Mouse (Mus musculus) layer of hippocampus, adult 9-10 months (tissue): Measurements from ENCODE around the gene Crtc2.
"Not testable (repeated sequence)": the region's sequence is repeated elsewhere in the genome, so short reads cannot be mapped to it uniquely, and the experiment has no call there.

Experiments
- DNase-seq: peaks from one replicate; pipeline ENCODE4 v3.0.0; 2022; ENCODE audit warnings: low spot score

The Crtc2 gene

DNA sequence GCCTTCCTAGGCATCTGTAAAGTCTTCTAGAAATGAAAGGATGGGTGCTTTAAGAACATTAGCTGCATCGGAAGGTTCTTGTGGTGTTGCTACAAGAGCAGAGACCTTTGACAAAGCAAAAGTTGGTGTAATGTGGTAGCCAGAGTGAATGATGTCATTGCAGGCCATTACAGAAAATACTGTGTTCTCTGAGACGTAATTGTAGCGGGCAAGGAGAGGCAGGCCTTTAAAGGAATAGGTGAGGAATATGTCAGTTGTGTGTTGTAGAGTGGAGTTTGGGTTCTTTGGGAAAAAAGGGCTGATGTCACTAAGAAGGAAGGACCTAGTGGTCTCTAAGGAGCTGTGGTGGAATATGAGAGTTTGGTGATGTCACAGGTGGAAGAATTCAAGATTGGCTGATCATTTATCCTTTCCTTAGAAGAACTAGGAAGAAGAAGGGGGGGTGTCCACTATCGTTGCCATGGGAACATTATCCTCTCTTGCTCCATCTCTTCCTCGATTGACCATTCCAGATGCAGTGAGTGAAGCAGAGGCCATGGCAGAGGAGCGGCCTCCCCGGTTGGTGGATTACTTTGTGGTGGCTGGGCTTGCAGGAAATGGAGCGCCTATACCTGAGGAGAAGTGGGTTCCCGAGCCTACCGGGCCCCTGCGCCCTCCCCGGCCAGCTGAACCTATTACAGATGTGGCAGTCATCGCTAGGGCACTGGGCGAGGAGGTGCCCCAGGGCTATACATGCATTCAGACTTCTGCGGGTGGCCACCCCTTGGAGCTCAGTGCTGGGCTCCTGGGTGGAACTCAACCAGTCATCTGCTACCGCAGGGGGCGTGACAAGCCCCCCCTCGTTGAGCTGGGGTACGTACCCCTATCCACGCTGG lies 13.2 kb downstream of the Crtc2 start:
- DNase-seq: no peak

- no peak for DNase-seq
Measured at GRCm38 (mm10) chr3:90268190-90268589, 14.2 kb downstream of the Crtc2 start.

DNA sequence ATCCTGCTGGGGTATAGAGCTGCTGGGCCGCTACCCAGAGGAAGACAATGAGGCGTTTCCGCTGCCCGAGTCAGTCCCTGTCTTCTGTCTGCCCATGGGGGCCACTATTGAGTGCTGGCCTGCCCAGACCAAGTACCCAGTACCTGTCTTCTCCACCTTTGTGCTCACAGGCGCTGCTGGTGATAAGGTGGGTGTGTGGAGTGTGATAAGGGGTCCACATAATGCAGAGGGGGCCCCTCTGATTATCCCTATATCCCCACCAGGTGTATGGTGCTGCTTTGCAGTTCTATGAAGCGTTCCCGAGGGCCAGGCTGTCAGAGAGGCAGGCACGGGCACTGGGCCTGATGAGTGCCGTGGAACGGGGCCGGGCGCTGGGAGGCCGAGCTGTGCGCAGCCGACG lies 15.0 kb downstream of the Crtc2 start:
- no peak for DNase-seq

DNA sequence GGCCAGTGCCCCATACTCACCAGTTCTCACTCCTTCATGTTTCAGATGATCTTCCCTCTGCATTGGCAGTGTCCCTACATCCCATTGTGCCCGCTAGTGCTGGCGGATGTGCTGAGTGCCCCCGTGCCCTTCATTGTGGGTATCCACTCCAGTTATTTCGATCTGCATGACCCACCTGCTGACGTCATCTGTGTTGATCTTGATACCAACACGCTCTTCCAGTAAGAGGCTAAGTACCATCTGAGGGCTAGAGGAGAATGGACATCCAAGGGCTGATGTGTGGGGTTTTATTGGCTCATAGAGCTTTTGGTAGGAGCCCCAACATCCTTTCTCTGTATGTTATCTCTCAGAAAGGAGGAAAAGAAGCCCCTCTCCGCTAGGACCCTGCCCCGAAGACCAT lies 16.8 kb downstream of the Crtc2 start:
- no peak for DNase-seq

DNA sequence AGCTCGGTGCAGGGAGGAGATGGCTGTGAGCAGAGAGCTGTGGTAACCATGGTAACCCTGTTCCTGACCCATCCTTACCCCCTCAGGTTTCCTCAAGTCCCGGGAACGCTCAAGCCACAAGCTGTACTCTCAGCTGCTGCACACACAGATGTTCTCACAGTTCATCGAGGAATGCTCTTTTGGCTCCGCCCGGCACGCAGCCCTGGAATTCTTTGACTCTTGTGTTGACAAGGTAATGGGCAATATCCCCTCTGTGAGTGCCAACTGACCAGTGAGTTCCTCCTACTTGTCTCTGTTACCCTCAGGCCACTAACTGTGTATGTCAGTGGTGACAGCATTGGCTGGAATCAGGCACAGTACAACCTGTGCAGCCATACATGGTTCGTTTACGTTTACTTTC lies 18.2 kb downstream of the Crtc2 start:
- no peak for DNase-seq

- DNase-seq: no peak
Measured at GRCm38 (mm10) chr3:90273855-90274254, 19.9 kb downstream of the Crtc2 start.

DNA sequence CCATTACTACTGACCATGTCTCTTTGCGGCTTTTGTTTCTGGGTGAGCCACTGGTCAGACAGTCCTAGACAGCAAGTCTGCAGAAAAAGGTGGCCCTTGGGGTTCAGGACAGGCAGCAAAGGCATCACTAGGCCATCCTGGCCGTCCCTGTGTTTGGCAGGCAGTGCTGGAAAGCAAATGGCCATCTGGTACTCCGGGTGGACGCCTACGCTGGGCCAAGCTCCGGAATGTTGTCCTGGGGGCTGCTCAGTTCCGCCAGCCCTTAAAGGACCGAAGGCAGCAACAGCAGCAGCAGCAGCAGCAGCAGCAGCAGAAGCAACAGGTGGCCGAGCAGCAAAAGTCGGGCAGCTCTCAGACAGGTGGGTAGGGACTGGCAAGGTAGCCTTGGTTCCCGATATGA lies 21.3 kb downstream of the Crtc2 start:
- no peak for DNase-seq

- DNase-seq: no peak
Measured at GRCm38 (mm10) chr3:90276858-90277257, 22.9 kb downstream of the Crtc2 start.

DNA sequence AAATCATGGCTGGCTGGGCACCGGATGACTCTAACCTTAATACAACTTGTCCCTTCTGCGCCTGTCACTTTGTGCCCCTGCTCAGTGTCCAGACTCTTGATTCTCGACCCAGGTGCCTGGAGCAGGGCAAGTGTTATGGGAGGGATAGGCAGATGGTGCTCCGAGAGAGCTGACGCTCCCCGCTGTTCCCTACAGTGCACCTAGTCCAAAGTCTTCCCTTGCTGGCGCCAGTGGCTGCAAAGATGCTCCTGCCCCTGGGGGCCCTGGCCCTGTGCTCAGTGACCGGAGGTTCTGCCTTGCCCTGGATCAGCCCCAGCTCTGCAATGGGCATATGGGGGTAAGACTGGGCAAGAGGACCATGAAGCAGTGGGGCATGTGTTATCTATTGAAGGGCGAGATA lies 23.8 kb downstream of the Crtc2 start:
- DNase-seq: no peak

GRCm38 (mm10) chr3:90278211-90278610 lies 24.2 kb downstream of the Crtc2 start:
- no peak for DNase-seq

- no peak for DNase-seq
Measured at GRCm38 (mm10) chr3:90279216-90279615, 25.3 kb downstream of the Crtc2 start.

DNA sequence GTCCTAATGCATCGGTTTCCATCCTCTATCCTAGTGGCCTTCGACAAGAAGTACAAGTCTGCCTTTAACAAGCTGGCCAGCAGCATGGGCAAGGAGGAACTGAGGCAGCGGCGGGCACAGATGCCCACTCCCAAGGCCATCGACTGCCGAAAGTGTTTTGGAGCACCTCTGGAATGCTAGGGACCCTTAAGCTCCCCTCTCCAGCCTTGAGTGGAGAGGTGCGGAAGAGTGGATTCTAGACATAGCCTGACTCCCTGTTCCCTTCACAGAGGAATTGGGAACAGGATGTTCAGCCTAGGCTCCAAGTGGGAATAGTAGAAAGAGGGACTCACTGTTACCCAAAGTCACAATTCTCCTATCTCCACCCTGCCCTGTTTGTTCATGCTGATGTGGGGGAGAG lies 25.8 kb downstream of the Crtc2 start:
- no peak for DNase-seq

GRCm38 (mm10) chr3:90280708-90281107 lies 26.7 kb downstream of the Crtc2 start:
- no peak for DNase-seq

GRCm38 (mm10) chr3:90284150-90284549 lies 30.2 kb downstream of the Crtc2 start:
- DNase-seq: no peak

GRCm38 (mm10) chr3:90289403-90289802 lies 35.4 kb downstream of the Crtc2 start:
- DNase-seq: not testable (repeated sequence)

DNA sequence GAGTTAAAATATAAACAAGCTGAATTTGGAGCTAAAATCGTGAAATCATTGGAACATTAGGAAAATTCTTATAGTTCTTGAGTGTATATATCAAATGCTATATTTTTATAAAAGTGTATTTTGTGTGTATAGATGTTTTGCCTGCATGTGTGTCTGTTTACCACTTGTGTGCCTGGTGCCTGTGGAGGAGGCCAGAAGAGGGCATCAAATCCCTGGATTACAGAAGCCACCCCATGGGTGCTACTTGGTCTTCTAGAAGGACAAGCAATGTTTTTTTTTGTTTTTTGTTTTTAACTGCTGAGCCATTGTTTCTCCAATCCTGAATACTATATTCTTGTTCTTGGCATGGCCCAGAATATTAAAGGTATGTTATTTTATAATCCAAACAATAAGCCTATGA lies 36.6 kb downstream of the Crtc2 start:
- DNase-seq: no peak

- DNase-seq: no peak
Measured at GRCm38 (mm10) chr3:90291982-90292344, 38.0 kb downstream of the Crtc2 start.

GRCm38 (mm10) chr3:90292345-90293275 lies 38.6 kb downstream of the Crtc2 start, which contains the start of gene Gatad2b:
TSS of gene Gatad2b (plus strand) at chr3:90293178.
- peak; percentile 100 for DNase-seq

- no peak for DNase-seq
Measured at GRCm38 (mm10) chr3:90293352-90294063, 39.5 kb downstream of the Crtc2 start.

DNA sequence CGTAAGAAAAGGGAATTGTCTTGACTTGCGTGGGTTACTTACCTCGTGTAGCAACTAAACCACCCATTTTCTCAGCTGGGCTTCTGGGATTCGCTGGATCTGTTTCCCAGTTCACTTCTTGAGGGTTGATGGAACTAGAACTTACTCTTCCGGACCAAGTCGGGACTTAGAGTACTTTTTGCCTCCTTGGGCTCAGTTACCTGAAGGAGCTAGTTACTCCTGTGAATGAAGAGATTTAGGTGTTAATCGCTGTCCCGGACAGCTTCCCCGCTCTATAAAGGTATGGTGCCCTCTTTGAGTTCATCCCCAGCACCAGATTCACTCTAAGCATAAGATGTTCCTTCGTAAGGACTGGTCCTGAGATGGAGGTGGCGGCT lies 40.1 kb downstream of the Crtc2 start:
- DNase-seq: no peak

- DNase-seq: no peak
Measured at GRCm38 (mm10) chr3:90294651-90295050, 40.7 kb downstream of the Crtc2 start.

- no peak for DNase-seq
Measured at GRCm38 (mm10) chr3:90305801-90306200, 51.8 kb downstream of the Crtc2 start.
